Mouse (Mus musculus): Measurements from ENCODE around the gene Hbb-bt.
"Not testable (repeated sequence)": the region's sequence is repeated elsewhere in the genome, so short reads cannot be mapped to it uniquely, and the experiment has no call there.

The Hbb-bt gene

DNA sequence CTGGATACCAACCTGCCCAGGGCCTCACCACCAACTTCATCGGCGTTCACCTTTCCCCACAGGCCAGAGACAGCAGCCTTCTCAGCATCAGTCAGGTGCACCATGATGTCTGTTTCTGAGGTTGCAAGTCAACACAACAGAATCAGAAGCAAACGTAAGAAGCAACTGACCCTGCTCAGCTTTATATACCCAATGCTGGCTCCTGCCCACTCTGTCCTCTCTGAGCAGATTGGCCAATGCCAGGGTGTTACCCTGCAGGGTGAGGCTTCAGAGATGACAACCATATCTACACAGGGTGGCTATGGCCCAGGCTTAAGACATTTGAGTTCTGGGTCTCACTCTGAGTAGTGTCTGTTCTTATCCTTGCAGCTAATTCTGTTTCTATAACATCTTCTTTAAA is at the start of gene Hbb-bt:
Gene Hbb-bt, minus strand, starts transcription at position 231 of the 400 bp plus-strand sequence.
- DNase-seq (ENCODE audit: low read depth), result no peak

DNA sequence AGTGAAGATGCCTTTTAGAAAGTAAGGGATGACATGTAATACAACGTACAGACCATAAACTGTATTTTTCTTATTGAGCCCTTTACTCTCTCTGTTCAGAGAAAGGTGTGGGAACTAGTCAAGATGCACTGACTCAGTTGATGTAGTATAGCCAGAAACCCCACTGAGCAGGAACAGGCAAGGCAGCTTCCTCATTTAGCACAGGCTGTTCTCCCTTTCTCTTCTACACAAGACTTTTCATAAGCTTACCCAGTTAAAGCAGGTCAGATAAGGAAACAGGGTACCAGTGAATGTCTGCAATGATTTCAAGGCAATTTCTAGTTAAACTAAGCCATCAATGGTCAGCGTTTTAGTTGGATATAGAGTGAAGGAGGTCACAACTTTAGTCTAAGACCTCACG is 47.7 kb upstream of the Hbb-bt start:
- no peak for DNase-seq (ENCODE audit: low read depth)

DNA sequence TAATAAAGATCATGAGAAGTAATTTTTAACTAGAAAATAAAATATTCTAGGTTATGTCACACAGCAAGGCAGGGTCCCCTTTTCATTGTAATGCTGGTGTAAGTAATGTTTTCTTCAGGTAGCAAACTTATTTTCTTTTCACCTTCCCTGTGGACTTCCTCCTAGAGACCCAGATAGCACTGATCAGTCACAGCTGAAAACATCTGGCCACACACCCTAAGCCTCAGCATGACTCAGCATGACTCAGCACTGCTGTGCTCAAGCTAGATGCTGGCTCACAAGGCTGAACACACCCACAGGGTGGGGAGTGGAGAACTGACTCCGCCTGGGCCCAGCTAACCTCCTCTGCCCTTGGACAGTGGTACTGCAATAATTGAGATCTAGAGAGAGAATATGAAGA is 47.1 kb upstream of the Hbb-bt start:
- peak; percentile 89 for DNase-seq (ENCODE audit: low read depth)

DNA sequence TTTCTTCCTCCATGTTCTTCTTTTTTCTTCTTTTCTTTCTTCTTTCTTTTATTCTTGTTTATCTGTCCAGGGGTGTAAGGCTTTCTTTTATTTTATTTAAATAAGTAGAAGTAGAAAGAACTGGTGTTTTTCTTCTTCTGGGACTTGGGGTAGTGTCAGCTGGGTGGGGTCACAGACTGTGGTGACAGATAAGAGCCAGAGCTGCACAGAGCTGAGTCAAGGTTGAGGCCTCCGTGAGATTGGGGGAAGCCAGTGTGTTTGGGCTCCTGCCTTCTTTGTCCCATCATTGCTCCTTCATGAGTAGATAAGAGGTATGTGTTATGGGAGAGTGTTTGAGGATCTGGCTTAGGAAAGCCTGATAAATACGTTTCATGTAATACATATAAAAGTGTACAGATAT is 45.3 kb upstream of the Hbb-bt start:
- DNase-seq (ENCODE audit: low read depth), result no peak

DNA sequence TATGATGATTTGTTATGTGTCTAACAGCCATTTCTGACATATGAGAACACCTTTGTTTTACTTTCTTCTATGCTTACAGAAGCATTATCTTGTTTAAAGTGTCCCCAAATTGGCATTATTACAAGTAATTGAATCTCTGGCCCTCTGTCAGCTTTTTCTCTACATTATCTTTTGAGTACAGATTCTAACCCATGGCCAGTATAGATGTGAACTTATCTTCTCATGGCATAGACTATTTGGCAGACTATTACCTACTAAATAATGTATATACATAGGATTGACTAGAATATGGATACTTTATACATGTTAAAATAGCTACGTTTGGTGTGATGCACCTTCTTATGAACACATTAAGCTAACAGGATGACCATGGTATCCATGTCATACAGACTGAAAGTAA is 40.9 kb upstream of the Hbb-bt start:
- DNase-seq (ENCODE audit: low read depth), result no peak

DNA sequence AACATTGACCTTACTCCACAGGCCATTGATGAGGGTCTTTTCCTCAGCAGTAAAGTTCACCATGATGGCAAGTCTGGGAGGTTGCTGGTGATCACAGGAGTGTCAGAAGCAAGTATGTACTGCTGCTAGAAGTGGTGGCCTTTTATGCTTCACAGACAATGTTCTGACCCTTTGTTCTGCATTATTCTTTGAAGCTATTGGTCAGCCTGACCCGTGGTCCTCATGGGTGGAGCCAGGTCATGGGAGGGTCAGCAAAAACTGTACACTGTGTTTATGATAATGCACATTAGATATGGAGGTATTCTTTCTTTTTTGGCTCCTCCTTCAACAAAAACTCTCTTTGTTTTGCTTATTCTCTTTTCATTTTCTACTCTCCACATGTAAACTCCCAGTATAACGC is 39.3 kb upstream of the Hbb-bt start, which contains the start of gene Hbb-y:
Gene Hbb-y, minus strand, starts transcription at position 127 of the 400 bp plus-strand sequence.
- DNase-seq (ENCODE audit: low read depth), result no peak

DNA sequence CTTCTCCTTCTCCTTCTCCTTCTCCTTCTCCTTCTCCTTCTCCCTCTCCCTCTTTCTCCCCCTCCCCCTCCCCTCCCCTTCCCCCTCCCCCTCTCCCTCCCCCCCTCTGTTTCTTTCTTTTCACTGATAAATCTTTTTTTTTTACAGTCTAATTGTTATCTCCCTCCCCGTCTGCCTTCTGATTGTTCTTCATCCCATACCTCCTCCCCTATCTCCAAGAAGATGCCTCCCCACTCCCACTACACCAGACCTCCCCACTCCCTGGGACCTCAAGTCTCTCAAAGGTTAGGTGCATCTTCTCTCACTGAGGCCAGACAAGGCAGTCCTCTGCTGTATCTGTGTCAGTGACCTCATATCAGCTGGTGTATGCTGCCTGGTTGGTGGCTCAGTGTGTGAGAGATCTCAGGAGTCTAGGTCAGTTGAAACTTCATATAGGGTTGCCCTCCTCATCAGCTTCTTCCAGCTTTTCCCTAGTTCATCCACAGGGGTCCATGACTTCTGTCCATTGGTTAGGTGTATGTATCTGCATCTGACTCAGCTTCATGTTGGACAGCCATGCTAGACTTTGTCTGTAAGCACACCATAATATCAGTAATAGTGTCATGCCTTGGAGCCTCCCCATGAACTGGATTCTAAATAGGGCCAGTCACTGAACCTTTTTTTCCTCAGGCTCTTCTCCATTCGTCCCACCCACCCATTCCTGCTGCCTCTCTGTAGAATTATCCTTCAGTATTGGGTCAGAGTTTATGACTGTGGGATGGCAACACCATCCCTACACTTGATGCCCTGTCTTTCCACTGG is 30.9 kb upstream of the Hbb-bt start:
- no peak for DNase-seq (ENCODE audit: low read depth)

DNA sequence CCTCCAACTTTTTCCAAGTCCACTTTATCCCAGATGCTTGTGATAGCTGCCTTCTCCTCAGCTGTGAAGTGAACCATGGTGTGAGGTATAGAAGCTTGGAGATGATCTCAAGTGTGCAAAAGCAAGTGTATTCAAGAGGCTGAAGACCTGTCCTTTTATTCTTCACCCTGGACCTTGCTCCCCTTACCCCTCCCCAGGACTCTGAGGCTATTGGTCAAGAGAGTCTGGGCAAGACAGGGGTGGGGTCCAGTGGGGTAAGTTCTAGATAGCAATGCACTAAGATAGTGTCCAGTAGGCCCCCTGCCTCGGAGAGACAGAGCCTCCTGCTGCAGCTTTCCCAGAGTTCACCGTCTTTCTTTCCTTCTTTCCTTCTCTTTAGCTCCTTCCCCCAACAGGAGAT is 29.2 kb upstream of the Hbb-bt start, which contains the start of gene Hbb-bh1:
Gene Hbb-bh1, minus strand, starts transcription at position 131 of the 400 bp plus-strand sequence.
- DNase-seq (ENCODE audit: low read depth), result no peak

DNA sequence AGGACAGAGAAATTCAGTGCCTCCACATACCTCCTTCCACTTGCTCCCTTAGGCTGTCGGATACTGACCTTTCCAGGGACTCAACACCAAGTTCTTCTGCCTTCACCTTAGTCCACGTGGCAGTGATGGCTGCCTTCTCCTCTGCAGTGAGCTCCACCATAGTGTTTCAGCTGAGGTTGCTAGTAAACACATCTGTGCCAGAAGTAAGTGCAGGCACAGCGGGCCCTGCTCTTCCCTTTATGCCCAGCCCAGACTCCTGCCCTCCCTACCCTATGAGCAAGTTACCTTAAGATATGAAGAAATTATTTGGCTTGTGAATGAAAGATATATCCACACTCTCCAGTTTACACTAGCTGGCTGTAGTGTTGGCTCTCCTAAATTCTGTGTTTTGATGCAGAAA is 26.5 kb upstream of the Hbb-bt start, which contains the start of gene Hbb-bh2:
Gene Hbb-bh2, minus strand, starts transcription at position 253 of the 400 bp plus-strand sequence.
- no peak for DNase-seq (ENCODE audit: low read depth)

DNA sequence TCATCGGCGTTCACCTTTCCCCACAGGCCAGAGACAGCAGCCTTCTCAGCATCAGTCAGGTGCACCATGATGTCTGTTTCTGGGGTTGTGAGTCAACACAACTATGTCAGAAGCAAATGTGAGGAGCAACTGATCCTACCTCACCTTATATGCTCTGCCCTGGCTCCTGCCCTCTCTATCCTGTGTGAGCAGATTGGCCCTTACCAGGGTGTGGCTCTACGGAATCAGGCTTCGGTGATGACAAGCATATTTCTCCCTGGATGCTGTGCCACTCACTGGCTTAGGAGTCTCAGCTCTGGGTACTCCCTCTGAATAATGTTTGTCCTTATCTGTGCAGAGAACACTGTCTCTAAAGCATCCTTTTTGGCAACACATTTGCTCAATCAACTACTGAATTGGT is 14.0 kb upstream of the Hbb-bt start, which contains the start of gene Hbb-bs:
Gene Hbb-bs, minus strand, starts transcription at position 289 of the 400 bp plus-strand sequence.
- DNase-seq (ENCODE audit: low read depth), result no peak

DNA sequence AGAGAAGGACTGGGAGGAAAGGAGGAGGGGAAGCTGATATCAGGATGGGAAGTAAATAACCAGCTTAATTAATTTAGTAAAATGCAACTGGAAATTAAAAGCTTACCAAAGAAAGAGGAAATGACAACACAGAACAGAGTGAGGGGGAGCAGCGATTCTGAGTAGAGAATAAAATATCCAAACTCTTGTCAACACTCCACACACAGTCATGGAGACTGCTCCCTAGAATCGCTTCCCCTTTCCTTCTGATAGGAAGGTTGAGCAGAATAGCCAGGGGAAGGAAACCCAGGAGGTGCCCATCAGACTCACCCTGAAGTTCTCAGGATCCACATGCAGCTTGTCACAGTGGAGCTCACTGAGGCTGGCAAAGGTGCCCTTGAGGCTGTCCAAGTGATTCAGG is 13.3 kb upstream of the Hbb-bt start:
- DNase-seq (ENCODE audit: low read depth), result not testable (repeated sequence)

DNA sequence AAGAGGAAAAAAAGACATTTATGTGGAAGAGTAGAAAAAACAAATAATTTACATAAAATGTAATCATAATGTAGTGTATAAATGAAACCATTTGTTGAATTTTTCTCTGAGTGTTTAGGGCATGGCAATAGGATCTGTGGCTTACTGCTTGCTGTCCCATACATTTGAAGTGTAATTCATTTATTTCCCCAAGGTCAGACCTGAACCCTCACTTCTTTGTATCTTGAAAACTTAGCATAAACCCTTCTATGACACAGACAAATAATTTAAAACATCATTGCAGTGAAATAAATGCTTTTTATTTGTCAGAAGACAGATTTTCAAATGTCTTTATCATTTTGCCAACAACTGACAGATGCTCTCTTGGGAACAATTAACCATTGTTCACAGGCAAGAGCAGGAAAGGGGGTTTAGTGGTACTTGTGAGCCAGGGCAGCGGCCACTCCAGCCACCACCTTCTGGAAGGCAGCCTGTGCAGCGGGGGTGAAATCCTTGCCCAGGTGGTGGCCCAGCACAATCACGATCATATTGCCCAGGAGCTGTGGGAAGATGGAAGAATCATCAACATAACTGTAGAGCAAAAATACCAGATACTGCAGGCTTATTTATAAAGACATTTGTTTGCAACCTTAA is 12.6 kb upstream of the Hbb-bt start:
- no peak for DNase-seq (ENCODE audit: low read depth)

DNA sequence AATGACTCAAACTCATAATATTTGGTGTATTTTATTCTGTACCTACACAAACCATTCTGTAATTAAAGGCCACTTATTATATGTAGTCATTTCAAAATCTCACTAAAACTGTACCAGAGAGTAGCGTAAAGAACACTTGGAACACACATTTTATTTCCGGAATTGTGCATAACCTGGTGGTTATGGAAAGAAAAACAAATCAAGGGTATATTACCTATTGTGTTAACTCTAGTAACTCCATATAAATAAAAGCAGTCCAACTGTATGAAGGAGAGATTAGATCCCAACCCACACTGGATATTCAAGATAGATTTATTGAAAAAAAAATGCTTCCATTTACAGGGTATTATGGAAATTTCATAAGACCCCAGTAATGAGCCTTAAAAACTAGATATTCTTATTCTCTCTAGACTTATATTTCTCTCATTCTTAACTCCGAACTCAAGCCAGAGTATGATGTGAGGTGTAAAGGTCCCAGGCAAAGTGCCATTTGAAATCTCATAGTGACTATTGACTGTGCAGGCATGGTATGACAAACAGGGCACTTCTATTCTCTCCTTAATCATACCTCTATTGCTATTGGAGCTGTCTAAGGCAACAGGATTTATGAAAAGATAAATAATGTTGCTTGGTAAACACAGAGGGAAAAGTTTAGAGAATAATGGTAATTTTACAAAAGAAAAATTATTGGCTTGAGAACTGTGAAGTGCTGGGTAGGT is 11.9 kb upstream of the Hbb-bt start:
- no peak for DNase-seq (ENCODE audit: low read depth)

DNA sequence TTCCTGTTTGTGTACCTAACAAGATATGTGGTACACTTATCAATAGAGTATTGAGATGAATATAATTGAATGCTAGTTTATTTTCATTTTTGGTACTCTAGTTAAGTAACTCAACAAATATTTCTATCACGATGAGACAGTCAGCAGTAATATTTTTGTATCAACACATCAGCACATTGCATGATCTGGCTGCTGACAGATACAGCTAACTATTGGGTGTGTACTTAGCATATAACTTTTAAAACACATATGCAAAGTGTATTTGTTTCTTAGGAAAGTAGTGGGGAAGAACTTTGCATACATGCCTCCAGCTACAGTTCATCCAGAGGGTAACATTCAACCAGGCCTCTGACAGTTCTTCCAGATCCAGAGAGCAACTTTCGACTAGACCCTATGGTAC is 10.8 kb upstream of the Hbb-bt start:
- DNase-seq (ENCODE audit: low read depth), result no peak

DNA sequence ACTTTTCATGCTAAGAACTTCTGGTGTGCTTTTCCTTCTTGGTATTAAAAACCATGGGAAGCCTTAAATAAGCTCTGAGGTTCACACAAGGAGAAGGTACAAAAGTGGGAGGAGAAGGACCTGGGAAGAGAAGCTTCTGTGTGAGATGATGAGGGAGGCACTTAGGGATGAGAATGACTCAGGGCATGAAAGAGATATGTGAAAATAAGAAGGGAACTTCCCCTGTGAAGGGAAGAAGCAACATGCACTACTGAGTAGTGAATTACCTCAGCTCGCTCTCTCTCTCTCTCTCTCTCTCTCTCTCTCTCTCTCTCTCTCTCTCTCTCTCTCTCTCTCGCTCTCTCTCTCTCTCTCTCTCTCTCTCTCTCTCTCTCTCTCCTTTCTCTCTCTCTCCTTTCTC is 1.3 kb upstream of the Hbb-bt start:
- DNase-seq (ENCODE audit: low read depth), result not testable (repeated sequence)

DNA sequence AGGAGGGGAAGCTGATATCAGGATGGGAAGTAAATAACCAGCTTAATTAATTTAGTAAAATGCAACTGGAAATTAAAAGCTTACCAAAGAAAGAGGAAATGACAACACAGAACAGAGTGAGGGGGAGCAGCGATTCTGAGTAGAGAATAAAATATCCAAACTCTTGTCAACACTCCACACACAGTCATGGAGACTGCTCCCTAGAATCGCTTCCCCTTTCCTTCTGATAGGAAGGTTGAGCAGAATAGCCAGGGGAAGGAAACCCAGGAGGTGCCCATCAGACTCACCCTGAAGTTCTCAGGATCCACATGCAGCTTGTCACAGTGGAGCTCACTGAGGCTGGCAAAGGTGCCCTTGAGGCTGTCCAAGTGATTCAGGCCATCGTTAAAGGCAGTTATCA is 644 bp downstream of the Hbb-bt start:
- not testable (repeated sequence) for DNase-seq (ENCODE audit: low read depth)

DNA sequence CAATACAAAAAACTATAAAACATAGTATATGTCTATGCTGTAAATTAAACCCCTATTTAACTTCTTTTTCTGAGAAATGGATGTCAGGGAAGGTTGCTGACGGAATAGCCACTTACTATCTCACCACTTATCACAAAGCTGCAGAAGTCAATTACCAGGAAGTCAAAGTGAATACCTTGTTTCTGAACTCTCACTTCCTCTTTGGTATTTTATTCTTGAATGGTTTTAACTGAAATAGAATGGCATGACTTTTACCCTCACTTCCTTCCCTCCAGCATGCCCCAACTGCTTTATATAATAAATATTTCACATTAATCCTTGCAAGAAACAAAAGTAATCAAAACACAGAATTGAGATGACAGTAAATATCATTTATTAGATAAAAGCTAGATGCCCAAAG is 1.6 kb downstream of the Hbb-bt start:
- DNase-seq (ENCODE audit: low read depth), result no peak

DNA sequence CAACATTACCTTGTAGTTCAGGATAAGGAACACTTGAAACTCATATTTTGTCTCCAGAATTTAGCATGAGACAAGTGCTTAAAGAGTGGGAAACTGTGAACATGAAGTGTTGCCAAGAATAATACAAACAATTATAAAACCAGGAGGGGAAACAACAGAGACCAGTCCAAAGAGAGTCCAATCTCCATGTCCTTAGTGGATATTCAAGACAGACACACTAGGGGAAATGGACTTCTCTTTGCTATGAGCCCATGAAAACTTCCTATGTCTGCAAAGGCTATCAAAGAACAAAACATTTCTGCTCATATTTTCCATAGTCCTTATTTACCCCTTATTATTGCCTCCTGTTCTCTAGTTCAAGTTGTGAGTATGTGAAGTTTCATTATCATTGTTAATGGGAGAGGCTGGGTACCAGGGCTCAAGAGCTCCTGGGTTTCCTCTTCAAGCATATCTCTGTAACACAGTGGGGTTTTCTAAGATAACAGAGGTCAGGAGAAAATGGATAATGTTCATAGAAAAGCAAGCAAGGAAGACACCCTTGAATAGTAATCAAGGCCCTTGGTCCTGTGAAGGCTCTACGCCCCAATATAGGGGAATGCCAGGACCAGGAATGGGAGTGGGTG is 2.5 kb downstream of the Hbb-bt start:
- DNase-seq (ENCODE audit: low read depth), result no peak

DNA sequence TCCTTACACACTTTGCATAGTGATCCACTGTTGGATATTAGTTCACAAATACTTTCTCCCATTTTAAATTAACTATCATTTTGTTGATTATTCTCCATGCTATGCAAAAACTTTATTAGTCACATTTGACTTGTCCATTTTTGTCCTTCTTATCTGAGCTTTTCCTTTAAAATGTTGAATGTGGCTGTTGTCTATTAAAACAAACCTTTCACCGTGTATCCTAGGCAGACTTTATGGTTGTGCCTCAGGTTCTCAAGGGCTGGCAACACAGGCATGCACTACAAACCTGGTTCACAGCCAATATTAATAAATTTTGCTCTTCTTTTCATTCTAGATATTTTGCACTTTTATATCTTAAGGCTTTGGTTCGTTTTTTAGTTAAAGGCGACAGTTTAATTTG is 3.0 kb downstream of the Hbb-bt start:
- no peak for DNase-seq (ENCODE audit: low read depth)

DNA sequence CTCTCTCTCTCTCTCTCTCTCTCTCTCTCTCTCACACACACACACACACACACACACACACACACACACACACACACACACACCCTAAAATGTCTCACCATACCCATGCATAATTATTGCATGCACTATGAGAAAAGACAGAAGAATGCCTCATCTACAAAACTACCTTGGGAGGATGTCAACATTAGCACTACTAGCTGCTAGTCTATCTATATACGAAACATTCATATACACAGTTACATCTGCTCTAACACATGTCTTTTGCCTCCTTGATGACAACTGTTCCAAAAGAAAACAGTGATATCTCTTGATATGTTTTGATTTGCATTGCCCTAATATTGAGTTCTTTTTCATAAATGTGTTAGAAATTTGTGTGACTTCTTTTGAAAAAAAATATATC is 3.5 kb downstream of the Hbb-bt start:
- no peak for DNase-seq (ENCODE audit: low read depth)

DNA sequence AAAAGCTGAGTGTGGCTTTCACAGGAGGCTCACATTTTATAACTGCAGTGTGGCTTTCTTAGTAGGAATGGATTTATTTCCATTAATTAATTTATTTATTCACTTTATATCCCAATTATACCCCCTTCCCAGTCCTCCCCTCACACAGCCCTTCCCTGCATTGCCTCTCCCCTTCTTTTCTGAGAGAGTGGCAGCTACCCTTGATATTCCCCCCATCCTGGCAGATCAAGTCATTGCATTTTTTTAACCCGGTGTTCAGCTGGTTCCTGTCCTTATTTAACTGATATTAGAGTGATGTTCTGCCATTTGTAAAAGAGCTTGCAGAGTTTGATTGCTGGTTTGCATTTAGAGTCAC is 4.0 kb downstream of the Hbb-bt start:
- DNase-seq (ENCODE audit: low read depth), result no peak
